Mouse (Mus musculus) C2C12 (cell line): ENCODE data around the gene Rarres1. TPM values are rescaled to one million over a fixed set of nuclear protein-coding genes. Genes with fewer than 3 reads are reported as not detected.

ENCODE experiments used
- H3K27me3 ChIP-seq: one replicate; pipeline ENCODE4 v1.6.1; 2011; ENCODE audit not compliant: control insufficient read depth, insufficient read depth, insufficient read length
- H3K36me3 ChIP-seq: one replicate; pipeline ENCODE4 v1.6.1; 2011; ENCODE audit not compliant: control insufficient read depth, insufficient read depth
- H3K4me3 ChIP-seq: one replicate; pipeline ENCODE4 v1.5.1; 2011; ENCODE audit warnings: mild to moderate bottlenecking, control low read depth; ENCODE audit not compliant: poor library complexity, insufficient read depth, severe bottlenecking
- H3K79me2 ChIP-seq: one replicate; pipeline ENCODE4 v1.6.1; 2011; ENCODE audit not compliant: control insufficient read depth, insufficient read depth
- H3K79me3 ChIP-seq: one replicate; pipeline ENCODE4 v1.6.1; 2011; ENCODE audit warnings: low read depth, control low read depth
- H3ac ChIP-seq: one replicate; pipeline ENCODE3; 2011; ENCODE audit warnings: low read depth; ENCODE audit not compliant: control insufficient read depth, insufficient read length
- CEBPB ChIP-seq: IDR thresholded peaks from one replicate; pipeline ENCODE4 v1.6.1; 2011; ENCODE audit warnings: low read depth, mild to moderate bottlenecking, control low read depth, moderate library complexity
- CTCF ChIP-seq: IDR thresholded peaks from one replicate; pipeline ENCODE4 v1.5.1; 2011; ENCODE audit not compliant: control insufficient read depth, insufficient read depth, insufficient read length
- FOSL1 ChIP-seq: IDR thresholded peaks from one replicate; pipeline ENCODE4 v1.8.0; 2011; ENCODE audit warnings: mild to moderate bottlenecking, low read length; ENCODE audit not compliant: poor library complexity, insufficient read depth, severe bottlenecking
- MAX ChIP-seq: IDR thresholded peaks from one replicate; pipeline ENCODE4 v1.6.1; 2011; ENCODE audit warnings: mild to moderate bottlenecking, control low read depth
- MYOD1 ChIP-seq: IDR thresholded peaks from one replicate; pipeline ENCODE4 v1.6.1; 2011; ENCODE audit warnings: low read depth; ENCODE audit not compliant: control insufficient read depth, insufficient read length
- MYOG ChIP-seq: IDR thresholded peaks from one replicate; pipeline ENCODE4 v1.6.1; 2011; ENCODE audit not compliant: control insufficient read depth, insufficient read length; ENCODE audit errors: extremely low read depth
- USF1 ChIP-seq: IDR thresholded peaks from one replicate; pipeline ENCODE4 v1.6.1; 2011; ENCODE audit warnings: low read depth, mild to moderate bottlenecking, control low read depth, moderate library complexity
- polyA plus RNA-seq: library from polyadenylated mRNA; unstranded; fragments of >200 nt; fragmentation: generic; extraction: Trizol; gene quantifications from one replicate; pipeline ENCODE4 v1.2.1, GENCODE M21; 2012; ENCODE audit warnings: missing spikeins

Rarres1 gene
- polyA plus RNA-seq, 1 experiment: not detected

DNA sequence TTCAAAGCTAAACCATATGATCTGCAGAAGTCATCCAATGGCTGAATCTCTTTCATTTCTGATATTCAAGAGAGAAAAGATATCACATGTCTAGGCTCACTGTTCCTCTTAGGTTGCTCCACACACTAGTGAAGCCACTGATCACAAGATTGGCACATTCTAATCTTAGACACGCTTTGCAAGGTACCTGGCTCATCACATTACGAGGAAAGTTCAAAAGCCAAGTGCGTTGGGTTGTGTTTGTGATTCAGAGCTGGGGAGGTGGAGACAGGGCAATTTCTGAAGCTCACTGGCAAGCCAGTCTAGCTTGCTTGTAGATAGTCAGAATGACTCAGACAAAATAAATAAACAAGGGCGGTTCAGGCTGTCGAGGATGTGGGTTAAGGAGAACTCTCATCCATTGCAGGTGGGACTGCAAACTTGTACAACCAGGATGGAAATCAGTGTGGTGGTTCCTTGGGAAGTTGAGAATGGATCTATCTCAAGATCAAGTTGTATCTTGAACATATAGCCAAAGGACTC lies 38.7 kb upstream of the Rarres1 start:
- Histone ChIP-seq H3ac (no peak overlapping the region), H3K79me3 (no peaks in the 10 kb centered on the region), H3K27me3 (no peaks in the 10 kb centered on the region), H3K79me2 (no peaks in the 10 kb centered on the region), H3K4me3 (no peak overlapping the region), H3K36me3 (no peaks in the 10 kb centered on the region)
- no peak for TF ChIP-seq MYOD1
- no peak for TF ChIP-seq USF1
- TF ChIP-seq MAX: no peak
- TF ChIP-seq MYOG: no peak
- no peak for TF ChIP-seq FOSL1
- TF ChIP-seq CEBPB: no peak
- no peak for TF ChIP-seq CTCF

GRCm38 (mm10) chr3:67553281-67553680 lies 38.0 kb upstream of the Rarres1 start:
- no peaks in the 10 kb centered on the region for H3K79me3 ChIP-seq
- no peaks in the 10 kb centered on the region for H3K79me2 ChIP-seq
- H3K4me3 ChIP-seq: no peak overlapping the region
- H3K36me3 ChIP-seq: no peaks in the 10 kb centered on the region
- no peaks in the 10 kb centered on the region for H3K27me3 ChIP-seq
- no peak for TF ChIP-seq MAX
- TF ChIP-seq CEBPB: no peak
- no peak for TF ChIP-seq MYOD1
- TF ChIP-seq FOSL1: no peak
- TF ChIP-seq MYOG: no peak
- no peak for TF ChIP-seq CTCF
- no peak for TF ChIP-seq USF1
- no peak overlapping the region for H3ac ChIP-seq

DNA sequence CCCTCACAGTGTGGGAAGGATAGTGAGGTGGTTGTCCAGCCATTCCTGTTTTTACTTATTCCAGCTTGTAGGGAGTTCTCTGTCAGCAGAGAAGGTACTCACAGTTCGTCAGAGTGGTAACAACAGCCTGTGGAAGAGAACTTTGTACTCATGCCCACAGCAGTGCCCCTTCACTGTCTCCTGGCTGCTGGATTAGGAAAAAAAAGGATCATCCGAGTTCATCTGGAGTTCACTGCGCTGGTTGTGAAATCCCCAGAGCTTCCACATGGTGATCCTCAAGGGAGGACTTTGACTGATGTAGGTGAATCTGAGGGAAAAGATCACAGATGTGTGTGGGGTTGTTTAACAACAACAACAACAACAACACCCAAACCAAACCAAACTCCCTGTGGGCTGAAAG lies 35.9 kb upstream of the Rarres1 start:
- no peaks in the 10 kb centered on the region for H3K79me3 ChIP-seq

DNA sequence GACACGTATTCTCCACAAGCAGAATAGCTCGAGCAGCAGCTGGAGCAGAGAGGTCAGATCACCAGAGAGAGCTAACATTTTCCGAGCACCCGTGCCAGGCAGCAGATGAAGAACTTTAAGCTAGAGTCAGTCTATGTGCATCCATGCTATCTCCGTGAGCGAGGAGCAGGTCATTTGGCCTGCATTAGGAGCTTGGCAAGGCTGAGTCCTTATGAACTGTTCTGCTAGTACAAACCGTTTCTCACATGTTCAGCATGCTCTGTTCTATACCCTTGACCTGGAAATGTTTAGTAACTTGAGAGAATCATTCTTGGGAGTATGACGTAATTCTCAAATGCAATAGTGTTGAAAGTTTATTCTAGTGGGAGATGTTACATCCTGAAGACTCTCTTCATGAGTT lies 28.3 kb upstream of the Rarres1 start:
- no peak overlapping the region for H3K4me3 ChIP-seq
- H3K79me2 ChIP-seq: no peaks in the 10 kb centered on the region
- H3K27me3 ChIP-seq: peaks cover 3% of the 10 kb centered on the region
- H3K36me3 ChIP-seq: no peaks in the 10 kb centered on the region
- TF ChIP-seq CEBPB: no peak
- TF ChIP-seq CTCF: no peak
- TF ChIP-seq MAX: no peak
- no peak for TF ChIP-seq MYOD1
- no peak for TF ChIP-seq FOSL1
- no peak for TF ChIP-seq MYOG
- no peak for TF ChIP-seq USF1
- H3K79me3 ChIP-seq: no peaks in the 10 kb centered on the region
- H3ac ChIP-seq: no peak overlapping the region

More for the DNA sequence above, 35.9 kb upstream of the Rarres1 start:
- no peaks in the 10 kb centered on the region for H3K79me2 ChIP-seq
- H3K27me3 ChIP-seq: peaks cover under 1% of the 10 kb centered on the region
- no peak overlapping the region for H3K4me3 ChIP-seq
- H3ac ChIP-seq: no peak overlapping the region
- no peaks in the 10 kb centered on the region for H3K36me3 ChIP-seq
- TF ChIP-seq MYOG: no peak
- TF ChIP-seq MYOD1: no peak
- TF ChIP-seq CEBPB: no peak
- TF ChIP-seq CTCF: no peak
- no peak for TF ChIP-seq MAX
- no peak for TF ChIP-seq FOSL1
- no peak for TF ChIP-seq USF1

- no peaks in the 10 kb centered on the region for H3K36me3 ChIP-seq
- no peak overlapping the region for H3ac ChIP-seq
- H3K79me2 ChIP-seq: no peaks in the 10 kb centered on the region
- H3K79me3 ChIP-seq: no peaks in the 10 kb centered on the region
- TF ChIP-seq MAX (no peak), MYOG (no peak), CEBPB (no peak), FOSL1 (no peak), MYOD1 (no peak), CTCF (no peak), USF1 (no peak)
- no peak overlapping the region for H3K4me3 ChIP-seq
- H3K27me3 ChIP-seq: peaks cover 15% of the 10 kb centered on the region
Measured at GRCm38 (mm10) chr3:67524768-67525167, 9.4 kb upstream of the Rarres1 start.

DNA sequence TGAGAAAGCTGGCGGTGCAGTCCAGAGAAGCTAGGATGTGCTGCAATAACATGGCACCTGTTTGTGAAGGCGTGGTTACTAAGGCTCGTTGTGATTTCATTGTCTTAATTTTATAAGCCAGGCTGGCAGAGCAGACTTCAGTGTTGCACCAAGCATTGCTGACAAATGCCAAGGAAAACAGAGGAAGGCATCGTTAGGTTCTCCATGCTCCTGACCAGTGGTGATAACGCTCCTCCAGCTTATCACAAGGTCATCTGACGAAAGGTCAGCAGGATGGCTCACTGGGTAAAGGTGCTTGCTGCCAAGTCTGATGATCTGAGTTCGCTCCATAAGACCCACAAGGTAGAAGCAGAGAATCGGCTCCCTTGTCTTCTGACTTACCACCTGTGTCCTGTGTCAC lies 7.4 kb upstream of the Rarres1 start:
- TF ChIP-seq FOSL1 (no peak), USF1 (no peak), CTCF (no peak), CEBPB (no peak), MYOG (no peak), MYOD1 (no peak), MAX (no peak)
- Histone ChIP-seq H3K79me2 (no peaks in the 10 kb centered on the region), H3K79me3 (no peaks in the 10 kb centered on the region), H3K4me3 (no peak overlapping the region), H3K27me3 (peaks cover 13% of the 10 kb centered on the region), H3ac (no peak overlapping the region), H3K36me3 (no peaks in the 10 kb centered on the region)
